Mouse (Mus musculus) embryonic facial prominence, embryonic 10.5 days (tissue): ENCODE measurements at regions not wholly inside any gene's neighbourhood (a gene's known extent, or its start where the extent isn't known, plus 50 kb on each side); places are given as distances from the start of the nearest gene placed in this dataset.

Source experiments
- DNase-seq: peaks from one replicate; pipeline ENCODE4 v3.0.0-alpha.2; 2017; ENCODE audit warnings: low spot score
- H3K27ac ChIP-seq: fragments of 300-500 bp; sonication (generic); replicated peaks from 2 replicates; pipeline ENCODE4 v1.5.1; 2016; ENCODE audit warnings: mild to moderate bottlenecking
- H3K27me3 ChIP-seq: fragments of 300-500 bp; sonication (generic); replicated peaks from 2 replicates; pipeline ENCODE4 v1.6.1; 2016; ENCODE audit warnings: low read depth, mild to moderate bottlenecking; ENCODE audit not compliant: poor library complexity, severe bottlenecking
- H3K36me3 ChIP-seq: fragments of 300-500 bp; sonication (generic); replicated peaks from 2 replicates; pipeline ENCODE4 v1.6.1; 2016; ENCODE audit warnings: mild to moderate bottlenecking, moderate library complexity
- H3K4me1 ChIP-seq: fragments of 300-500 bp; sonication (generic); 2 replicates; pipeline ENCODE4 v1.6.1; 2016
- H3K4me3 ChIP-seq: fragments of 300-500 bp; sonication (generic); 2 replicates; pipeline ENCODE4 v1.5.1; 2016; ENCODE audit warnings: mild to moderate bottlenecking, moderate library complexity
- H3K9me3 ChIP-seq: fragments of 300-500 bp; sonication (generic); 2 replicates; pipeline ENCODE4 v1.6.1; 2016; ENCODE audit warnings: mild to moderate bottlenecking
- WGBS: fragments of 180-500 bp; shearing (Covaris S2); methylation state at CpG from one replicate; pipeline ENCODE4 v1.1.7; 2016; 5-methylcytosine and 5-hydroxymethylcytosine counted together

DNA sequence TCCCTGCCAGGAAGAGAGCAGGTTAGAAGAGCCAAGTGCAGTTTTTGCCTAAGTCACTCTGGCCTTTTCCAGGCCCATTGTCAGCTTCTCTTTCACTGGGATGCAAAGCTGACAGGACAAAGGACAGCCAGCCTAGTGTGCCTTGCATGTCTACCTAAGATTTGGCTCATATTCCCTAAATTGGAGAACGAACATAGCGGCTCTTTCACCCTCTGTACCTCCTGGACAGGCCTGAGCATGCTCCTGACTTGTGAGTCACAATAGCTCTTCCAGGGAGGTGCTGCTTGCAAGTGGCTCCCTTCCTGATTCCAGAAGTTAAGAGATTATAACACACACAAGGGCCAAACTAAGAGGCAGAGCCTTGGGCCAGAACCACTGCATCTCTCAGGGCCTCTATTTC, 97.1 kb downstream of the C1galt1 start:
- H3K27ac ChIP-seq, result 0 out of 2 replicates have a peak overlapping the region, but pooled peaks have one; percentile 24
- WGBS, result 66% methylated on average over 2 of the region's 2 CpGs

DNA sequence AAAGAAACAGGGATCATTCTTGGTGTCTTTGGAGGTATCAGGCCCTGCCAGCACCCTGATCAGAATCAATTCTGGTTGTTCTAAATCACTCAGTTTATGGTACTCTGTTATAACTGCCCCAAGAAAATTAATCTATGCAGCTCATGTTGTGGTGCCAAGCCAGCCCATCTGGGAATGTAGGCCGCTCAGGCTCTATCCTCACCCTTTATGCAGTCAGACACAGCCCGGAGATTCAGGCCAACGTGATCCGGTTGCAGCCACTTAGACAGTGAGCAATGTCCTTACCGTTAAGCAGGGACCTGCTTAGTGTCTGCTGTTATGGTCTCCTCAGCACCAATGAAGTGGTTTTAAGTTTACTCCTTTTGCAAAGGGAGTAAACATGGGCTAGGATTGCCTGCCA, 98.5 kb downstream of the C1galt1 start:
- no peaks in the 10 kb centered on the region for H3K36me3 ChIP-seq
- no peak overlapping the region for H3K27ac ChIP-seq
- no peaks in the 10 kb centered on the region for H3K9me3 ChIP-seq
- no peak for DNase-seq
- no peaks in the 10 kb centered on the region for H3K4me1 ChIP-seq
- no peak overlapping the region for H3K4me3 ChIP-seq
- WGBS, result 86% methylated on average over 5 of the region's 5 CpGs
- no peaks in the 10 kb centered on the region for H3K27me3 ChIP-seq

More for the DNA sequence above, 97.1 kb downstream of the C1galt1 start:
- no peak for DNase-seq
- H3K27me3 ChIP-seq, result no peaks in the 10 kb centered on the region
- H3K4me3 ChIP-seq, result no peak overlapping the region
- H3K4me1 ChIP-seq, result no peaks in the 10 kb centered on the region
- no peaks in the 10 kb centered on the region for H3K36me3 ChIP-seq
- H3K9me3 ChIP-seq, result no peaks in the 10 kb centered on the region

DNA sequence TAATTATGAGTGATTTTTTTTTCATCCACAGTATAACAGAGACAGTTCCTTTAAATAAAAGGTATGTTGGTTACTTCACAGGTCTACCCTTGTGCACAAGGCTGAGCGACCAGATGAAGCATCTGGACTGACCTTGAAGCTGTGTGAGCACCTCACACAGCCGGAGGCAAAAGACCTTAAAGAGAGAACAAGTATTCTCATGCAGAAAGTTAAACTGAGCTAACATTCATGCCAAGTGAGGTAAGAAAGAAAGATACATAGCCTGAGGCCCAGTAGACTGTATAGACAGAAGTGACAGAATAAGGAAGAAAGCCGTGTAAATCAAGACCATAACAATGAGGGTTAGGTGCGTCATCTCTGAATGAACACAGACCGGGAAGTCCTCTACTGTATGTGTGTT, 99.0 kb downstream of the C1galt1 start:
- no peaks in the 10 kb centered on the region for H3K36me3 ChIP-seq
- no peak overlapping the region for H3K4me3 ChIP-seq
- H3K4me1 ChIP-seq, result no peaks in the 10 kb centered on the region
- H3K9me3 ChIP-seq, result no peaks in the 10 kb centered on the region
- WGBS, result 86% methylated on average over 5 of the region's 5 CpGs
- H3K27ac ChIP-seq, result no peak overlapping the region
- DNase-seq, result no peak
- H3K27me3 ChIP-seq, result no peaks in the 10 kb centered on the region
